Mouse (Mus musculus) forebrain, embryonic 11.5 days (tissue): Measurements from ENCODE around the gene Glo1. TPM values are rescaled to one million over a fixed set of nuclear protein-coding genes. Genes with fewer than 3 reads are reported as not detected.

Experiments
- ATAC-seq: fragments of 200-750 bp; cut with Nextera tagmentation; replicated peaks from 2 replicates; pipeline ENCODE4 v1.8.0; 2017; ENCODE audit warnings: moderate TSS enrichment; ENCODE audit not compliant: low FRiP score
- DNase-seq: peaks from one replicate; pipeline ENCODE4 v3.0.0-alpha.2; 2017; ENCODE audit warnings: low spot score
- H3K27ac ChIP-seq: fragments of 300-500 bp; sonication (generic); 2 replicates; pipeline ENCODE4 v1.5.1; 2014; ENCODE audit warnings: low read depth, low read length
- H3K27me3 ChIP-seq: fragments of 300-500 bp; sonication (generic); 2 replicates; pipeline ENCODE4 v1.6.1; 2014; ENCODE audit warnings: mild to moderate bottlenecking, low read length, mixed read lengths; ENCODE audit not compliant: control insufficient read depth, insufficient read depth
- H3K36me3 ChIP-seq: fragments of 300-500 bp; sonication (generic); 2 replicates; pipeline ENCODE4 v1.6.1; 2014; ENCODE audit warnings: mild to moderate bottlenecking, low read length, moderate library complexity, mixed read lengths; ENCODE audit not compliant: control insufficient read depth, insufficient read depth
- H3K4me1 ChIP-seq: fragments of 300-500 bp; sonication (generic); replicated peaks from 2 replicates; pipeline ENCODE4 v1.6.1; 2014; ENCODE audit warnings: low read length, mixed read lengths; ENCODE audit not compliant: control insufficient read depth, insufficient read depth
- H3K4me2 ChIP-seq: fragments of 300-500 bp; sonication (generic); 2 replicates; pipeline ENCODE4 v1.6.1; 2014; ENCODE audit warnings: low read depth, mild to moderate bottlenecking, low read length, moderate library complexity, mixed read lengths; ENCODE audit not compliant: severe bottlenecking
- H3K4me3 ChIP-seq: fragments of 300-500 bp; sonication (generic); 2 replicates; pipeline ENCODE4 v1.5.1; 2014; ENCODE audit warnings: low read depth, low read length
- H3K9ac ChIP-seq: fragments of 300-500 bp; sonication (generic); 2 replicates; pipeline ENCODE4 v1.6.1; 2014; ENCODE audit warnings: low read length
- H3K9me3 ChIP-seq: fragments of 300-500 bp; sonication (generic); 2 replicates; pipeline ENCODE4 v1.6.1; 2016; ENCODE audit warnings: low read length, mixed read lengths; ENCODE audit not compliant: control insufficient read depth
- WGBS: fragments of 180-500 bp; shearing (Covaris S2); extraction: QIAGEN DNeasy Blood & Tissue Kit; methylation state at CpG from one replicate; pipeline ENCODE4 v1.1.7; 2014; 5-methylcytosine and 5-hydroxymethylcytosine counted together
- polyA plus RNA-seq: library from polyadenylated mRNA; unstranded; fragments of >200 nt; fragmentation: Nextera tagmentation; extraction: Ambion mirVana; gene quantifications from 2 replicates; pipeline ENCODE4 v1.2.1, GENCODE M21; 2014

Gene Glo1
- polyA plus RNA-seq, 1 experiment from 2014 or later: 288 TPM

DNA sequence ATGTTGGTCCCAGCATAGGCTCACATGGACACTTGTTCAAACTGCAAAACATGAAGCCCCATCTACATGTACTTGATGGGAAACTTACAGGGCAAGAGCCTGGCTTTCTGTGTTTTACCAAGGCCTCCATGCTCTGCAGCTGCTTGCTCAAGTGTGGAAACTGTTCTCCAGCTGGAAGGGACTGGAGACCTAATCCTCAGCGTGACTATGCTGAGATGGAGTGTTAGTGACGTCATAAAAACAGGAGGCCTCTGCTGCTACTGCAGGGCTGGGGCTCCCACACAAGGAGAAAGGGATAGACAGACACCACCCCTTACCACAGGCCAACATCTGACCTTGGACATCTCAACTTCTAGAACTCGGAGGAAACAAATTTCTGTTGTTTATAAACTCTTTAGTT is 55.7 kb downstream of the Glo1 start:
- DNase-seq: no peak
- Histone ChIP-seq H3K27ac (no peak overlapping the region), H3K4me2 (no peak overlapping the region), H3K9ac (no peak overlapping the region), H3K36me3 (no peaks in the 10 kb centered on the region), H3K9me3 (no peaks in the 10 kb centered on the region), H3K27me3 (no peaks in the 10 kb centered on the region), H3K4me1 (peaks cover 5% of the 10 kb centered on the region), H3K4me3 (no peak overlapping the region)
- no peak for ATAC-seq
- 80% methylated on average over 3 of the region's 3 CpGs for WGBS

DNA sequence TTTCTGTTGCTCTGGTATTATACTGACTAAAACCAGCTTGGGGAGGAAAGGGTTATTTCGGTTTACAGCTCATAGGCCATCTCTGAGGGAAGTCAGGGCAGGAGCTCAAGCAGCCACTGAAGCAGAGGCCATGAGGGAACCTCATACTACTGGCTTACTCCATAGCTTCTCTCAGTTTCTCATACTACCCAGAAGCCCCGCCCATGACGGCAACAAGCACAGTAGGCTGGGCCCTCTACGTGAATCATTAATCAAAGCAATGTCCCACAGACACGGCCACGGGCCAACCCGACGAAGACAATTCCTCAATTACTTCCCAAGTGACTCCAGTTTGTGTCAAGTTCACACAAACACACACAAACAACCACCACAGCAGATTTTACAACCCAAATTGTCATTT is 56.5 kb downstream of the Glo1 start:
- H3K4me3 ChIP-seq: no peak overlapping the region
- H3K36me3 ChIP-seq: no peaks in the 10 kb centered on the region
- no peak for DNase-seq
- H3K9ac ChIP-seq: no peak overlapping the region
- H3K4me2 ChIP-seq: no peak overlapping the region
- no peak for ATAC-seq
- H3K9me3 ChIP-seq: no peaks in the 10 kb centered on the region
- no peaks in the 10 kb centered on the region for H3K27me3 ChIP-seq
- peaks cover 5% of the 10 kb centered on the region for H3K4me1 ChIP-seq
- 87% methylated on average over 8 of the region's 8 CpGs for WGBS
- H3K27ac ChIP-seq: no peak overlapping the region

DNA sequence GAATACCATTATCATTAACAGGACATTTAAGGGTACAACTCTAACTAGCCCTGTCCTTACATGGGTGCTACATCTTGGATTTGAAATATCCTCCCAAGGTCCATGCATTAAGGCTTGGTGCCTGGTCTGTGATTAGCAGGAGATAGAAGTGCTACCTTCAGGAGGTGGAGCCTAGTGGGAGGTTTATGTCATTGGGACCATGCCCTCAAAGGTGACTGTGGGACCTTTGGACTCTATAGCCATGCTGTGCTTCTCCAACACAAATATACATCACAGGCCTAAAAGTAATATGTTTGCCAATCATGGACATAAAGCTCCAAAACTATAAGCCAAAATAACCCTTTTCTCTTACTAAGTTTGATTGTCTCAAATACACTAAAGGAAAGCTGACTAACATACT is 58.2 kb downstream of the Glo1 start:
- Histone ChIP-seq H3K4me3 (no peak overlapping the region), H3K9ac (no peak overlapping the region), H3K4me1 (no peaks in the 10 kb centered on the region), H3K4me2 (no peak overlapping the region), H3K27ac (no peak overlapping the region), H3K36me3 (no peaks in the 10 kb centered on the region), H3K27me3 (no peaks in the 10 kb centered on the region), H3K9me3 (no peaks in the 10 kb centered on the region)
- ATAC-seq (no peak), DNase-seq (no peak)

DNA sequence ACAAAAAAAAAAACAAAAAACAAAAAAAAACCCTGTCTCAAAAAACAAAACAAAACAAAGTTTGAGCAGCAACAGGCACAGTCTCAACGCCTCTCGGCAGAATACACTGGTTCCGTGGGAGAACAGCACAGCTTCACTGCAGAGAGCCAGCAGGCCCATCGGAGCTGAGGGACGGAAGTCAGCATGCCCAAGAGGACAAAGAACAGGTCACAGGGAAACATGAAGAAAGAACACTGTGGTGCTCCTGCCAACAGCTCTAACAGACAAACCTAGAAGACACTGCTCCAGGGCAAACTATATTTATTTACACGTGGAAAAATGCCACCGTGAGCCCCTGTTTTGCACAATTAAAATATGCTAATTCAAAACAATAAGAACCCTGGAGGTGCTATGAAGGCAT is 61.7 kb downstream of the Glo1 start:
- 86% methylated on average over 7 of the region's 7 CpGs for WGBS
- no peak for ATAC-seq
- H3K36me3 ChIP-seq: no peaks in the 10 kb centered on the region

DNA sequence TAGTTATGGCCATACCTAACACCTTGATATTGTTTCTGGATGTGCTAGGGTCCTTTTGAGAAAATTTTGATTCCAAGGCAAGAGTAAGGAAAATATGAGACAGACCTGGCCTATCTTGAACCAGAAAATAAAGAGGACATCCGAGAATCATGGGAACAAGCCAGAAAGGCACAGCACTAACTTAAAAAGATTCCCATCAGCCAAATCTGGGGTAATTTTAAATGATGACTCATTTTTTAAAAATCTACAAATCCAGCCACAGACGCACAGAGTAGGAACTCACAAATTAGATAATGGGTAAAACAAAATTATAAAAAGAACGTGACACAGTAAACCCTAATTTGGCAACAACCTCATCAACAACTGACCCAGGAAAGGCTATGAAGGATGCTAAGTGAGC is 62.3 kb downstream of the Glo1 start:
- H3K27ac ChIP-seq: no peak overlapping the region
- no peaks in the 10 kb centered on the region for H3K27me3 ChIP-seq
- H3K4me1 ChIP-seq: no peaks in the 10 kb centered on the region
- H3K9ac ChIP-seq: no peak overlapping the region
- H3K4me2 ChIP-seq: no peak overlapping the region
- no peak overlapping the region for H3K4me3 ChIP-seq
- no peak for ATAC-seq
- H3K9me3 ChIP-seq: no peaks in the 10 kb centered on the region
- DNase-seq: no peak
- H3K36me3 ChIP-seq: no peaks in the 10 kb centered on the region
- WGBS: 89% methylated on average over 3 of the region's 3 CpGs

More for the DNA sequence above, 61.7 kb downstream of the Glo1 start:
- Histone ChIP-seq H3K9me3 (no peaks in the 10 kb centered on the region), H3K4me3 (no peak overlapping the region), H3K27ac (no peak overlapping the region), H3K9ac (no peak overlapping the region), H3K4me2 (no peak overlapping the region), H3K4me1 (no peaks in the 10 kb centered on the region), H3K27me3 (no peaks in the 10 kb centered on the region)
- DNase-seq: no peak

DNA sequence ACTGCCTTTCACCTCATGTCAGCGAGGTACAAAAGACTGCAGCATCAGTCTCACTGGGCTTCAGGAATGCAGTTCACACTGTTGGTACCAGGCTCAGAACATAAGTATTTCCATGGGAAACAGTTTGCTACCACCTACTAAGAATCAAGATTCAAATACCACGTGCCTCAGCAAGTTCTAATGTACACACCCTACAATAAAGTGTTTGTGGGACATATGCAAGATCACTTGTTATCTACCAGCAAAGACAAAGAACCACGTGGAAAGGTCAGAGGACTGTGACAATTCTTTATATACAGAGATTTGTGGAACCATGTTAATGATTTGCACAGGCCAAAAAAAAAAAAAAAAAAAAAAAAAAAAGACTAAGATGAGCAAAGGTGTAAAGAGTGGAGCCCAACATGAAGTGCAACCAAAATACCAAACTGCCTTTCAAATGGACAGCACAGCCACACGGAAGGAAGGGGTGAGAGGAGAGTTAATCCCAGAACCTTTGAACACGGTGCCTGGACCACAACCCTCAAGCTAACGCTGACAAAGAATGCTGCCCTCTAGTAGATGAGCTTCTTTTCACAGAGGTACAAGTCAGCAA is 63.1 kb downstream of the Glo1 start:
- no peak for DNase-seq
- Histone ChIP-seq H3K9me3 (no peaks in the 10 kb centered on the region), H3K9ac (no peak overlapping the region), H3K4me3 (no peak overlapping the region), H3K27ac (no peak overlapping the region), H3K27me3 (no peaks in the 10 kb centered on the region), H3K4me1 (no peaks in the 10 kb centered on the region), H3K36me3 (no peaks in the 10 kb centered on the region), H3K4me2 (no peak overlapping the region)
- ATAC-seq: no peak
- whole genome bisulfite sequencing: 73% methylated on average over 6 of the region's 6 CpGs

DNA sequence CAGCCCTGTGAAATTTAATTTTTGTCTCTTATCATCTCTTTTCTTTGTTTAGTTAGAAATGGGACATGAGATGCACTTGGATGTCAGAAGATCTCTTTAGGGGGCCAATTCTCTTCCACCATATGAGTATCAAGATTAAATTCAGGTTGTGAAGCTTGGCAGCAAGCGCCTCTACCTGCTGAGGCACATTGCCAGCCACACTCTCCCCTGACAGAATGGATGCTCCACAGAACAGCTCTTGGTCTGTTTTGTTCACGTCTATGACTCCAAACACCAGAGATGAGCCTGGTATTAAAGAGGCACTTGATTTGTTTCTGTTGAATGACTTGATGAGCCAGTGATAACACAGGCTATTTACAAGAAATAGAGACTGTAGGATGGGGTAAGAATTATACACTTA is 63.9 kb downstream of the Glo1 start:
- ATAC-seq (no peak), DNase-seq (no peak)
- Histone ChIP-seq H3K36me3 (no peaks in the 10 kb centered on the region), H3K9me3 (no peaks in the 10 kb centered on the region), H3K4me1 (no peaks in the 10 kb centered on the region), H3K4me3 (no peak overlapping the region), H3K27me3 (no peaks in the 10 kb centered on the region), H3K4me2 (no peak overlapping the region), H3K27ac (no peak overlapping the region), H3K9ac (no peak overlapping the region)
- 82% methylated on average over 2 of the region's 2 CpGs for WGBS

DNA sequence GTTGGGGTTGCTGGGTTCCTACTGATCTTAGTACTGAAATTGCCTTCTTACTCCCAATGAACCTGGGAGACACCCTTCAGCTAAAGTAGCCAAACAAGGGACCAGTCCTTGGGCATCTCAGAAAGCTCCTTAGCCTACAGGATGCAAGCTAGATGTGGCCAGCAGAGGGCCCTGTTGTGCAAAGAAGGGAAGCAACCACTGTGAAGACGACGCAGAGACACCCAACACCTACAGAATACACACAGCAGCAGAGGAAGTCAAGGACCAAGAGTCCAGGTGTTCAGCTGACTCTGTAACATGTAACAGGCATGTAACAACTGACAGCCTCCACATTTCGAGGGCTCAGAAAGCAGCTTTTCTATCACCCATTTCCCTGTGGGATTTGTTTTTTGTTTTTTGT is 67.1 kb downstream of the Glo1 start:
- no peak for ATAC-seq
- Histone ChIP-seq H3K4me1 (no peaks in the 10 kb centered on the region), H3K4me2 (no peak overlapping the region), H3K9me3 (no peaks in the 10 kb centered on the region), H3K27ac (no peak overlapping the region), H3K4me3 (no peak overlapping the region), H3K36me3 (no peaks in the 10 kb centered on the region), H3K27me3 (no peaks in the 10 kb centered on the region), H3K9ac (no peak overlapping the region)
- 43% methylated on average over 3 of the region's 3 CpGs for WGBS
- peak; percentile 66 for DNase-seq

DNA sequence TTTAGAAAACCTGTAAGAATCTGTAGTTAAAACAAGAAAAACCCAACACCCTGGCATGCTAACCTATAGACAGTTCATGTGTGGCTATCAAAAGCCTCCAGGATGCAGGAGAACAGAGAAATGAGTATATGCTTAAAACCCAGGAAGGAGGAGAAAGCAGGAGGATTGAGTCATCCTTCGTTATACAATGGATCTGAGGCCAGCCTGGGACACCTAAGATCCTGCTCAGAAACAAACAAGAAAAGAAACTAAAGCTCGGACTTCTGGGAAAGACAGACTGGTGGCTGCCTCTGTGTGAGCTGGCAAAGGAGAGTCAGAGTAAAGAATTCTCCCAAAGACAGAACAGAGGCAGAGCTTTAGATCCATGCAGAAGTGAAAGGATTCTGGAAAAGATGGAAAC is 68.0 kb downstream of the Glo1 start:
- H3K36me3 ChIP-seq: no peaks in the 10 kb centered on the region
- no peak for DNase-seq
- no peak for ATAC-seq
- WGBS: 74% methylated on average over 2 of the region's 2 CpGs
- no peak overlapping the region for H3K27ac ChIP-seq
- H3K4me1 ChIP-seq: no peaks in the 10 kb centered on the region
- no peak overlapping the region for H3K9ac ChIP-seq
- H3K27me3 ChIP-seq: no peaks in the 10 kb centered on the region
- no peak overlapping the region for H3K4me2 ChIP-seq
- H3K9me3 ChIP-seq: no peaks in the 10 kb centered on the region
- no peak overlapping the region for H3K4me3 ChIP-seq
